Mouse (Mus musculus) urinary bladder, adult 2 months (tissue): Measurements from ENCODE around the gene Olfr361. TPM values are rescaled to one million over a fixed set of nuclear protein-coding genes. Genes with fewer than 3 reads are reported as not detected.
"Not testable (repeated sequence)": the region's sequence is repeated elsewhere in the genome, so short reads cannot be mapped to it uniquely, and the experiment has no call there.

ENCODE experiments used
- DNase-seq: peaks from one replicate; pipeline ENCODE4 v3.0.0; 2022; ENCODE audit warnings: low spot score
- polyA plus RNA-seq: library from polyadenylated mRNA; depleted of rRNA; stranded (reverse); fragments of >200 nt; gene quantifications from 2 replicates; pipeline ENCODE4 v1.2.3, GENCODE M21; 2012; rRNA removed

The Olfr361 gene
- polyA plus RNA-seq: not detected in 2 replicates

DNA sequence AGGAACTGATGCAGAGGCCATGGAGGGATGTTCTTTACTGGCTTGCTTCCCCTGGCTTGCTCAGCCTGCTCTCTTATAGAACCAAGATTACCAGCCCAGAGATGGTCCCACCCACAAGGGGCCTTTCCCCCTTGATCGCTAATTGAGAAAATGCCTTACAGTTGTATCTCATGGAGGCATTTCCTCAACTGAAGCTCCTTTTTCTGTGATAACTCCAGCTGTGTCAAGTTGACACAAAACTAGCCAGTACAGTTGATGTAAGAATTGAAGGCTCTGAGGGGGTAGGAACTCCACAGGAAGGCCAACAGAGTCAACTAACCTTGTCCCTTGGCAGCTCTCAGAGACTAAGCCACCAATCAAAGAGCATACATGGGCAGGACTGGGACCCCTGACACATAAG is at the start of gene Olfr361:
TSS of gene Olfr361 (minus strand) at position 101 of the 400 bp plus-strand sequence.
- not testable (repeated sequence) for DNase-seq

DNA sequence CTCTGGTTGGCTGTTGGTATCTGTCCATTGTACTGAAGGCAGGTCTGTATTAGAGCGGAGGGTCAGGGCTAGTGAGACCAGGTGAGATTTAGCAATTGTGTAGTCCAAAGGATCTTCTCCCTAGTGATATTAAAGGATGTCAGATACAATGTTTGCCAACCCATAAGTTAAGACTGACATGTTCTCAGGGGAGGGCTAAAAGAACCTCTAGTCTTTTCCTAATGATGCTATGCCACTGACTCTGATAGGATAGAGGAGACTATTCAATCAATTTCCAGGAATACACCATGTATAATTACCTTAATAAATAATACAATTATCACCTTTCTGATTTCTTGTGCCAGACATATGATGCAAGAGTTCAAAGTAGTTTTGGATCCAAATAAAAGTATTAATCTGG is 28.7 kb upstream of the Olfr361 start, which contains the start of gene Olfr362:
TSS of gene Olfr362 (minus strand) at position 101 of the 400 bp plus-strand sequence.
- DNase-seq: no peak

DNA sequence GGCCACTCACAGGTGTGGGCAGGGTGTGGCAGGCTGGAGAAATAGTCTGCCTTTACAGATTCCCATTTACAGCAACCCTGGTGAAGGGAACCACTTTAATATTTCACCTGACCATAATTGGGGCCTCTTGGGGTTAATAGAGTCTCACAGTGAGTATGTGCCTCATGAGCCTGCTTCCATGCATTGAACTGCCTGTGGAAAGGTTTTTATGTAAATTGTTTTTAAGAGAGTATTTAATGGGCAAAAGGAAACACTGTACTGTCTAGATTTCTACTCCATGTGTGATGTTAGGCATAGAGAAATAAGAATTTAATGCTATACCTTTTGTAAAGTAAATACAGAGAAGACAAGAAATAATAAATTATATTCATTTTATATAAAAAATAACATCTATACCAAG is 23.6 kb downstream of the Olfr361 start, which contains the start of gene Olfr360:
TSS of gene Olfr360 (plus strand) at position 301 of the 400 bp plus-strand sequence.
- DNase-seq: no peak

Other genes starting within 250 kb of the Olfr361 start
- not detected in 2 replicates for gene Olfr350, start 243.0 kb downstream of the Olfr361 start, polyA plus RNA-seq
- not detected in 2 replicates for gene Olfr351, start 226.6 kb downstream of the Olfr361 start, polyA plus RNA-seq
- not detected in 2 replicates for gene Olfr352, start 220.8 kb downstream of the Olfr361 start, polyA plus RNA-seq
- not detected in 2 replicates for gene Olfr353, start 196.4 kb downstream of the Olfr361 start, polyA plus RNA-seq
- gene Olfr354, start 183.6 kb downstream of the Olfr361 start, polyA plus RNA-seq: not detected in 2 replicates
- gene Olfr355, start 160.4 kb downstream of the Olfr361 start, polyA plus RNA-seq: not detected in 2 replicates
- not detected in 2 replicates for gene Olfr356, start 152.2 kb downstream of the Olfr361 start, polyA plus RNA-seq
- gene Olfr357, start 95.5 kb downstream of the Olfr361 start, polyA plus RNA-seq: not detected in 2 replicates
- gene Olfr358, start 80.0 kb downstream of the Olfr361 start, polyA plus RNA-seq: not detected in 2 replicates
- gene Olfr360, start 23.5 kb downstream of the Olfr361 start, polyA plus RNA-seq: not detected in 2 replicates
- not detected in 2 replicates for gene Olfr362, start 28.6 kb upstream of the Olfr361 start, polyA plus RNA-seq
- not detected in 2 replicates for gene Olfr364-ps1, start 50.0 kb upstream of the Olfr361 start, polyA plus RNA-seq
- not detected in 2 replicates for gene Olfr365, start 98.9 kb upstream of the Olfr361 start, polyA plus RNA-seq
- not detected in 2 replicates for gene Olfr366, start 122.3 kb upstream of the Olfr361 start, polyA plus RNA-seq
- not detected in 2 replicates for gene Olfr368, start 237.2 kb upstream of the Olfr361 start, polyA plus RNA-seq